Mouse (Mus musculus): ENCODE measurements around the gene Sgms1.

The Sgms1 gene

DNA sequence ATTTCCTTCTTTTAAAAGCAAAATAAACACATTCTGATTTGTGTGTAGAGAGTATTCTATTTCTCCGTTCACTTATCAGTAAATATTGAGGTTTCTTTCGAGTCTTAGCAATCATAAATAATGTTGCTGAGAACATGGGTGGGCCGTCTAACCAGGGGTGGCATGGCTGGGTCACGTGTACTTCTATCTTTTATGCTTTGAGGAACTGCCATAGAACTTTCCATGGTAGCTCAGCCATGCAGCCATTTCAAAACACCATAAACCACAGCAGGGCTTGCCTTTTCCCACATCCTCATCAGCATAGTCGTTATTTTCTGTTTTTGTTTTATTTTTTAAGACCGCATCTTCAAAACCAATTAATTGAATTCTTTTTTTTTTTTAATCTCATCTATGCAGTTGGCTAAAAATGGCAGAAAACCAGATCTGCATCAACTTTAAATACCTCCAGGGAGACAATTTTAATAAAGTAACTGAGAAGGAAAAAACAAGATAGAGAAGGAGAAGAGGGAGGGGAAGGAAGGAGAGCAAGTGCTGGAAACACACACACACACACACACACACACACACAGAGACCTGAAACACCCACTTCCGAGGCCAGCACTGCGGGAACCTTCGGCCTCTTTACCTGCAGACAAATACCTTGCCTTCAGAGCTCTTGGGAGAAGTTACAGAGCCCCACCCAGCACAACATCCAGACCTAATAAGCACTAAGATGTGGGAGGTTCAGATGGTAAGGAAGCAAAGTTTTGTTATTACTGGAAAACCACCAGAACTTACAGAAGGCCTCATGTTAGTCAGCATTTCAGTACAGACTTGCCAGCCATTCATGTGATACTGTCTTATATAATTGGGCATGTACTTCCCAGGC lies 122.9 kb downstream of the Sgms1 start:
- no peak for TF ChIP-seq GATA4 (IDR thresholded peaks at IDR 0.05; ENCODE audit: insufficient replicate concordance, low read length)

DNA sequence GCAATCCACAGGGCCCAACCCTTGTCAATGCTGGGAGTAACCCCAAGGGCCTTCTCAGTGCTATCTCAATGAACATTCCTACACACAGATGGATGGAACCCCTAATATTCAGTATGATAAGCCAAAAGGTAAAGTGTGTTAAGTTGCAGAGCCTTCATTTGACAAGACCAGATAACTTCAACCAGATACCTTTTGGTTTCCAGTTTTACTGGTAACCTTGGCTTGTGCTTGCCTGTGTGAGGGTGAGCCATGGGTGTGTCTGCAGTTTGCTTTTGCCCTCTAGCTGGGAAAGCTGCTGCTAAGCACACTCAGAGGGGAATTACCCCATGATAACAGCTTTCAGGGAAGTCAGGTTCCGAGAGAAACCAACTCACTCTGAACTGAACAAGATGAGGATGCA lies 125.8 kb downstream of the Sgms1 start:
- no peak for TF ChIP-seq GATA4 (IDR thresholded peaks at IDR 0.05; ENCODE audit: insufficient replicate concordance, low read length)

DNA sequence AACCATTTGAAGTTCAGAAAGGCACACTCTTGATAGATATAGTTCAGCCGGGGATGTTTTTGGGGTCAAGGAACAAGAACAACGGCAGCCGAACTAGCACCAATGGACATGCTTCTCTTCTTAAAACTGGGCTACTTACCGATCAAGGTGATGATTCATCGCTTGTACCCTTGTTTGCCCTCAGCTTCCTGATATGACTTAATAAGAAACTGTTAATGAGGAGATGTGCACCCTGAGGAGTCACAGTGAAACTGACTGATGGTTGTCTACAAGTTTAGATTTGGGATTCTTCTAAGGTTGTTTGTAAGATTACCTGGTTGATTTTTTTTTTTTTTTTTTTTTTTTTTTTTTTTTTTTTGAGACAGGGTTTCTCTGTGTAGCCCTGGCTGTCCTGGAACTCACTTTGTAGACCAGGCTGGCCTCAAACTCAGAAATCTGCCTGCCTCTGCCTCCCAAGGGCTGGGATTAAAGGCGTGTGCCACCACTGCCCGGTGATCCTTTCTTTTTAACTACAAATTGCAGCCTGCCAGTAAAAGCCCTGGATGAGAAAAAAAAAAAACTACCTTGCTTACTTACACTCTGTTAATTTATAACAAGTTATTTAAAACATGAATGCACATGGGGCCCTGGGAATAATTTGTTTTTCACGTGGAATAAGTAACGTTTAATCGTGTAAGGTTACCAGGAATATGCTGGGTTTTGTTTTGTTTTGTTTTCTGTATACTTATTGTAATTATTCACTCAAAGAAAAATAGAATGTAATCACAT lies 126.5 kb downstream of the Sgms1 start:
- no peak for TF ChIP-seq GATA4 (IDR thresholded peaks at IDR 0.05; ENCODE audit: insufficient replicate concordance, low read length)

DNA sequence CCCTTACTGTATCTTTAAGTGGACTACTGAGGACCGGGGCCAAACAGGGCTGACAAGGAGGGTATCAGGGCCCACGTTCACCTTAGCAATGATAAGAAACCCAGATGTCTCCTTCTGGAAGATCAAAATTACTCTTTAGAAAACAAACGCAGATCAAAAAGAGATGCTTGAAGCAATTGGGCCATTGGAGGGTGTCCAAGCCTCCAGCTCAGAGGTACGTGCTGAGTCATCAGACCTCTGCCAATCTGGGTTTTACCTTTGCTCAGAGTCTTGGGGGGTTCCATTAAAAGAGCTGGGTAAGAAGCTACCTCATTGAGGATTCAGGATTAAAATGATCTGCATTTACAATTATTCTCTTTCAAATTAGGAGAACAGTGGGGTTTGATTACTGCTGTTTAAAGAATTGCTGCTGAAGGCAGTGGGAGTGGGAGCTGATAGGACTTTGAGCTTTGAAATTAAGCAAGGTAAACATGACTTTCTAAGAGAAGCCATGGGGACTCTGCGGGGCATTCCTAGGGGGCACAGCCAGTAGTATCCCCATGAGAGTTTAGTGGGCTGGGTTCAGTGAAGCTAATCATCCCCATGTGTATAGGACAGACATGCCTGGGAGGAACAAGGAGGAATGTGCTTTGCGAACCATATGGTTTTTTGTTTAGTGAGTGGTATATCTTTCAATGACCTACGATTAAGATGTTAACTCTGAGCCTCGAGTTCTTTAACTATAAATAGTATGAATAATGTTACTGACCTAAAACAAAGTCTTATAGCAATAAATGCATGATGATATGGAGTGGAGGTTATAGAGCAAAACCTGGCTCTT lies 128.4 kb downstream of the Sgms1 start:
- TF ChIP-seq GATA4 (IDR thresholded peaks at IDR 0.05; ENCODE audit: insufficient replicate concordance, low read length) = no peak

DNA sequence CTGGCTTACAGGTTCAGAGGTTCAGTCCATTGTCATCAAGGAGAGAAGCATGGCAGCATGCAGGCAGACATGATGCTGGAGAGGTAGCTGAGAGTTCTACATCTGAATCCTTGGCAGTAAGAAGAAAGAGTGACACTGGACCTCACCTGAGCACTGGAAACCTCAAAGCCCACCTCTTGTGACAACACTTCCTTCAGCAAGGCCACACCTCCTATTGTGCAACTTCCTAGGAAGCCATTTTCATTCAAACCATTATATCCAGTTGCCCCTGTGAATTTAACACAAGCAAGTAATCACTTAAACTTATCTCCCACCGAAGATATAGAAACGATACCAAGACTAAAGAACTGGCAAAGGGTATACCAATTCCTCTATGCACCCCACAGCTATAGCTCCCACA lies 129.7 kb downstream of the Sgms1 start:
- no peak for TF ChIP-seq GATA4 (IDR thresholded peaks at IDR 0.05; ENCODE audit: insufficient replicate concordance, low read length)

DNA sequence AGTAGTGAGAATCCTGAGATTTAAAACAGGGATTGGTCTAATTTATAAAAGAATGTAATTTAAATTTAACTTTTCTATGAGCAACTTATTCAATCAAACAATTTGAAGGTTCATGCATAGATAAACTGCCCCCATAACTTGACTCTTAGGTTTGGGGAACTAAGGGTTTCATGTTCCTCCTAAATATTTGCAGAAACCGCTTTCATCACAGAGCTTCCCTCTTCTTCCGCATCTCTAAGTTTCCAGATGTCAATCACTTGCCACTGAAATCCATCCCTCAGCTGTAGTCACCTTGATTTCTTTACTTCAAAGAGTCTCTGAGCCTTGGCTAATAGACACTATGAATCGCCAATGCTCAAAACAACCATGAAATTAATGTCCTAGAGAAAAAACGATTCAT lies 130.5 kb downstream of the Sgms1 start:
- no peak for TF ChIP-seq GATA4 (IDR thresholded peaks at IDR 0.05; ENCODE audit: insufficient replicate concordance, low read length)

DNA sequence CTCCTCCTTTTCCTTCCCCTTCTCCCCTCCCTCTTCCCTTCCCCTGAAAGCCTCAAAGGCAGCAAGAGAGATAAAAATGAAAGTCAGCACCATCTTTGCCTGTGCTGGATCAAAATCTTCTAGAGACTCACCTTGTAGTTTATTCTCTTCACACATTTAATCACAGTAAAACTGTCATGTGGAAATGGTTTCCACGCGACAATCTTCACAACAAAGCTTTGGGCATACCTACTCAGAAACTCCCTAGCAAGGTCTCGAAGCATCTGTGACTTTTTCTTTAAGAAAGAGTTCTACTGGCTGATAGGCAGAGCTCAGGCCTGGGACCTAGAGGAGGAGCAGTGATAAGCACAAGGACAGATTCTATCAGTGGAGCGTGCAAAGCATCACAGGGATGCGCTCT lies 131.4 kb downstream of the Sgms1 start:
- TF ChIP-seq GATA4 (IDR thresholded peaks at IDR 0.05; ENCODE audit: insufficient replicate concordance, low read length) = no peak

DNA sequence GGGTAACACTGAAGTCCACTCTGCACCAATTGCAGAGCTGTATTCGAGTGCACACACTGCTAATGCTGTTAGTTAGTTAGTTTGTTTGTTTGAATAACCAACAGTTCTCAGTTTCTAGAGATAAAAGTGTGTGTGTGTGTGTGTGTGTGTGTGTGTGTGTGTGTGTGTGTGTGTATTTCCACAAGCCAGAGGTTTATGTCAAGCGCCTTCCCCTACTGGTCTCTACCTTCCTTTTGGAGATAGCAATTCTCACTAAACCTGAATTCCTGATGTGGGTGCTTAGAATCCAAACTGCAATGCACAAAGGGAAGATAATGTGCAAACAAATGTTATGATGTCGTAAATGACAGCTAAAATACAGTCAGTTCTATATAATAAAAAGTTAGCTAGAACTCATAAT lies 131.9 kb downstream of the Sgms1 start:
- TF ChIP-seq GATA4 (IDR thresholded peaks at IDR 0.05; ENCODE audit: insufficient replicate concordance, low read length) = no peak

DNA sequence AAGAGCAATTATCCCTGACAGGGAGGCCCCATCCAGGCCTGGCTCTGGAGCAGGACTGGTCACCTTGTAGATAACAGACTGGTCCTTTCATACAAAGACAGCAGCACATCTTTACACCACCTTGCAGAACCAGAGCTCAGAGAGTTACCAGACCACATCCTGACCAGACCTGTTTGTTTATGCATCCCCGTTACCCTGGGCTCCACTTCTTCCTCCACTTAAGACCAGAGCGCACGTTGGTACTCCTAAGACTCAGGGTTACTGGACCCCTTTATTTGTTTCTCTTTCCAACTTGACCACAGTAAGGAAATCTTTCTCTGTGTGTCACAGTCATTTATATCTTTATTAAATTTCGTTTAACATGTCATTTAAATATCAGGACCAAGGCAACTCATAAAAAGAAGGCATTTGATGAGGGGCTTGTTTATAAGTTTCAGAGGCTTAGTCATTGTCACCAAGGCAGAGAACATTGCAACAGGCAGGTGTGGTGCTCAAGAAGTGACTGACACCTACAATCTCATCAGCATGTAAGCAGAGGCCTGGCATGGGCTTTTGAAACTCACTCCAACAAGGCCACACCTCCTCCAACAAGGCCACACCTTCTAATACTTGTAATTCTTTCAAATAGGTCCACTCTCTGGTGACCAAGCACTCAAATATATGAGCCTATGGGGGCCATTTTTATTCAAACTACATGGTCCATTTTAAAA lies 132.7 kb downstream of the Sgms1 start:
- no peak for TF ChIP-seq GATA4 (IDR thresholded peaks at IDR 0.05; ENCODE audit: insufficient replicate concordance, low read length)

DNA sequence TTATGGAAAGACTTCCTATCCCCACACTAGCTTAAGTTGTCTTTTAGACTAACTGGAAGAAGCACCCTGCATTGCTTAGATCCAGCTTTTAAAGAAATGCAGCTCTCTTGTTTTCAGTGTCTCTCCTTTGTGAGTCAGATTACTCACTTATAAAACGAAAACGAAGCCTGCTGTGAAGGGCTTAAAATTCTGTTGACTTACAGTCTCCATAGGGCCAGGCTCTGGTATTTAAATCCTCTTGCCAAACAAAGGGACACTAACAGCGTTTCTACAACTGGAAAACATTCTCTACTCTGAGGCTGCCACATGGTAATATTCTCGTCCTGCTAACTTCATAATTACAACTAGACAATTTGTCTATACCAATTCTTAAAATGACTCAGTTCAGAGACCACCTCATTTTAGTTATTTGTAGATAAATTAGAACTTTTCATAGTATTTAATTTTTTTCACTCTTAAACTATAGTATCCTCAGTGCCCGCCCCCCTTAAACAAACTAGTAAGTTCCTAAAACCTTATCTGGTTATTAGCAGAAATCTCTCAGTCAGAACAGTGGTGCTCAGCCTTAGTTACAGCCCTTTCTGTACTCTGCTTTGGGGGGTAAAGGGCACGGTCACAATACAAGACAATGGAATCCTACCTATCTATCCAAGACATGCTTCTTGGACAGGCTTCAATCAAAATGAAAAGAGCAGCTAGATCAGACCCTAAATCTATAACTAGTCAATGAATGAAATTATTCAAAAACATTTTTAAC lies 133.9 kb downstream of the Sgms1 start:
- TF ChIP-seq GATA4 (IDR thresholded peaks at IDR 0.05; ENCODE audit: insufficient replicate concordance, low read length) = no peak

DNA sequence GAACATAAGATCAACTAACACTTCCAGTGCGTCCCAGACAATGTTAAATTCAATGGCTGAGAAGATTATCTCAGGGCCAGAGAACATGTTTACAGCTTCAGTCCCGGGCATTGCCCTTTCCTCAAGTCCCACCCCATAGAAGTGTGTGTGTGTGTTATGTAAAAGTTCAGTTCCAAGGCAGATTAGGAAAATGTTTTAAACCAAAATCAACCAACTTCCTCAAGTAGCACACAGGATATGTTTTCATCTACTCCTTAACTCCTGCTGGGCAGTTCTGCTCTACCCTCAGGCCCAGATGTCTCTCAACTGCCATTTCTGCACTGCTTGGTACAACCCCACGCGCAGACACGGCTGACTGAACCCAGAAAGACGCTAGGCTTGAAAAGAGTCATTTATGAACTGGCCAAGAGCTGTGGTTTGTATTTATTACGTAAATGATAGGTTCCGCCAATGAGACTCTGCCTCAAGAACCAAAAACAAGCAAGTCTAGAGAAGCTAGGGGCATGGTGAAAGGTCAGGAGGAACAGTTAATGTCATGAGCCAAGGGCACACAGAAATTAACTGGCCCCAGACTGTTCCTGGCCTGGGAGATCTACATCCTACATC lies 134.7 kb downstream of the Sgms1 start:
- peak; percentile 69; the same call in 1 of the 2 replicates for TF ChIP-seq GATA4 (IDR thresholded peaks at IDR 0.05; ENCODE audit: insufficient replicate concordance, low read length)

DNA sequence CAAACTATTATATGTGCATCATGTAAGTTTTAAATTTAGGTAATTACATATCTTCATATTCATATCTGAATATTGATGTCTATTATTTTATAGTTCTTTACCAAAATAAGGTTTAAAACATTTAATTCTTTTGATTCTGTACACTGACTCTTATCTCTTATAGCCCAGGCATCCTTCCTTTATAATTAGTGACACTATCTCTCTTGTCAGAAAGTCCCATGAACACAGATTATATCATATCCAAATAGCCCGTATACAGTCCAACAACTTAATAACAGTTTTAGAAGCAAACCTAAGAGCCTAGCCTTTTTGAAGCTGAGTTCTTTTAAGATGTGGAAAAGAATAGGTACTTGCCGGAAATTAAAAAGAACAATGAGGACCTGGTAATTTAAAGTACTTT lies 135.3 kb downstream of the Sgms1 start:
- no peak for TF ChIP-seq GATA4 (IDR thresholded peaks at IDR 0.05; ENCODE audit: insufficient replicate concordance, low read length)

DNA sequence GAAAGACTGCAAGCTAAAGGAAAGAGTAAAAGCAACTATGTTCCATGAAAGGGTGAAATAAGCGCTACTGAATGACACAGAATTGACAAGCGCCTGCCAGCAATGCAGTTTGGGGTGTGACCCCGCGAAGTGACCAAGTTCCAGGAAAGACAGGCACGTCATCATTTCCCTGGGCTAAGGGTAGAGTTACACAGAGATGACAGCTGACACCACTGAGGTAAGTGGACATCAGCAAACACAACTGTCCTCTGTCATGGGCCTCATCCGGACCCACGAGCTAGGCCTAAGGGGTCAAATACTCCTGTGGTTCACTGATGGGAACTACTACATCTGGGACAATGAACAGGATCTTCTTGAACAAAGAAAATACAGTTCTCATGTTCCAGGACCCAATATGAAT lies 136.5 kb downstream of the Sgms1 start:
- no peak for TF ChIP-seq GATA4 (IDR thresholded peaks at IDR 0.05; ENCODE audit: insufficient replicate concordance, low read length)

DNA sequence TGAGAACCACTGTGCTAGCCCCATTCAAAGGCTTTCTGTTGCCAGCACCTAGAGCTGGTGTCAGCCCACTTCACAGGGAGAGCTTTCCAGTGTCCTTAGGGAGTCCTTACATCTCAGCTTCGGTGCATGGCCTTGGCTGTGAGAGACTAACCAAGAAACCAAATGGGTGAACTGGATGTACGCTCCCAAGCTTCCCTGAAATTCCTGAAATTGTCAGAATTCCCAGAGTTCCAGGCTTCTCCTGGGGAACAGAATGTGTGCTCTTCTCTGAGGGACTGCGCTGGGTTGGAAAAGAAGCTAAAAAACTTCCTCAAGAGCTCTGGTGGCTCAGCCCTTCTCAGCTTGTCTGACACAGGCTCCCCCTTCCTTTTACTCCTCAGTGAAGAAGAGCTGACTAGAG lies 137.1 kb downstream of the Sgms1 start:
- TF ChIP-seq GATA4 (IDR thresholded peaks at IDR 0.05; ENCODE audit: insufficient replicate concordance, low read length) = no peak
